Mouse (Mus musculus) MEL-GATA-1-ER (cell line): ENCODE measurements around the gene Tspan33.

ENCODE experiments used
- DNase-seq: peaks from one replicate; pipeline ENCODE4 v3.0.0-alpha.2; 2012; ENCODE audit warnings: low read depth; ENCODE audit errors: extremely low read depth

Tspan33 gene

GRCm38 (mm10) chr6:29693953-29694352 is at the start of gene Tspan33:
Tspan33 (plus strand) TSS chr6:29694222.
- DNase-seq, result peak; percentile 60

- DNase-seq, result peak; percentile 79
These were observed 44.4 kb upstream of the Tspan33 start for GRCm38 (mm10) chr6:29649494-29650169.

DNA sequence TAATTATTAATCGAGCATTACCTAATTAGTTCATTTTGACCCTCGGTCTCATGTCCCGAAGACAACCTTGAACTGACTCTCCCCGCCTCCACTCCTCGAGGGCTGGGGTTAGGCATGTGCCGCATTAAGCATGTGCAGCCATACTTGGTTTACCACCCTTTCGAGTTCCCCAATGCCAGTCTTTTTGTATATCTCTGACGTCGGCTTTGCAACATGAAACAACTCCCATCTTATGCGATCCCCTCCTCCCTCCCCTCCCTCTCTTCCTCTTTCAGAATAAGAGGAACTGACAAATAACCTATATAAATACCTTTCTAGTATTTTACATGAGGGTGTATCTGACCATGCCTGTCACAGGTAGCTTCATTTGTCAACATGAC is 43.9 kb upstream of the Tspan33 start:
- peak; percentile 76 for DNase-seq

GRCm38 (mm10) chr6:29653271-29653670 is 40.8 kb upstream of the Tspan33 start:
- no peak for DNase-seq

- no peak for DNase-seq
These were observed 35.2 kb upstream of the Tspan33 start for GRCm38 (mm10) chr6:29658626-29659475.

DNA sequence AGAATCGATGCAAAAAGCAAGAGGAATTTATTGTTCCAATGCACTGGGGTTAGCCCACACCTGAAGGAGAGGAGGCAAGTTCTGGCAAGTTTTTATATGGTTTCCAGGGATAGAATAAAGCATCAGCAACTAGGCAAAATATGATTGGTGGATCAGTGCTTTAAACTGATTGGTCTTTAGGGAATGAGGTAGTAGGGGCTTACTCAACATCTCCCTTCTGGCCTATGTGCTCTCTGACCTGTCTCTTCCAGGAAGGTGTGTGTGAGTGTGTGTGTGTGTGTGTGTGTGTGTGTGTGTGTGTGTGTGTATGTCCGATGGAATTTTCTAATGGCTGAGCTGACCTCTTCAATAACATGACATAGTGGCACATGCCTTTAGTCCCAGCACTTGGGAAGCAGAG is 34.1 kb upstream of the Tspan33 start:
- no peak for DNase-seq

GRCm38 (mm10) chr6:29660662-29661307 is 33.2 kb upstream of the Tspan33 start:
- no peak for DNase-seq

DNA sequence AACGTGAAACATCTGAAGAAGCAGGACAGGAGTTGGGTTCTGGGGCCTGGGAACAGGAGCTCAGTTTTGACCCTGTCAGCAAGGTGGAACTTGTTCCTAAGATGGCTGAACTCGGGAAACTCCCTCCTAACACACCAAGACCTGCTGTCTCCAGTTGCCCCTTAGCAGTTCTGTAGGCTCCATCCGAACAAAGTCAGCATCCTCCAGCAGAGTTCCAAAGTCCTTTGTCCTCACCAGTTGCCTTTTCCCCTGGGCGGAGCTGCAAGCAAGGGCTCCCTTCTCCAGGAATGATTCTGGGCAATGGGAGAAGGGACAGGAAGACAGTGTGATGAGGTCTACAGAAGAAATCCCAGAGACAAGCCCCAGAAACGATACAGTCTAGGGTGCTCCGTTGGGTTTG is 26.8 kb upstream of the Tspan33 start:
- no peak for DNase-seq

GRCm38 (mm10) chr6:29671741-29672140 is 22.3 kb upstream of the Tspan33 start:
- DNase-seq, result no peak

DNA sequence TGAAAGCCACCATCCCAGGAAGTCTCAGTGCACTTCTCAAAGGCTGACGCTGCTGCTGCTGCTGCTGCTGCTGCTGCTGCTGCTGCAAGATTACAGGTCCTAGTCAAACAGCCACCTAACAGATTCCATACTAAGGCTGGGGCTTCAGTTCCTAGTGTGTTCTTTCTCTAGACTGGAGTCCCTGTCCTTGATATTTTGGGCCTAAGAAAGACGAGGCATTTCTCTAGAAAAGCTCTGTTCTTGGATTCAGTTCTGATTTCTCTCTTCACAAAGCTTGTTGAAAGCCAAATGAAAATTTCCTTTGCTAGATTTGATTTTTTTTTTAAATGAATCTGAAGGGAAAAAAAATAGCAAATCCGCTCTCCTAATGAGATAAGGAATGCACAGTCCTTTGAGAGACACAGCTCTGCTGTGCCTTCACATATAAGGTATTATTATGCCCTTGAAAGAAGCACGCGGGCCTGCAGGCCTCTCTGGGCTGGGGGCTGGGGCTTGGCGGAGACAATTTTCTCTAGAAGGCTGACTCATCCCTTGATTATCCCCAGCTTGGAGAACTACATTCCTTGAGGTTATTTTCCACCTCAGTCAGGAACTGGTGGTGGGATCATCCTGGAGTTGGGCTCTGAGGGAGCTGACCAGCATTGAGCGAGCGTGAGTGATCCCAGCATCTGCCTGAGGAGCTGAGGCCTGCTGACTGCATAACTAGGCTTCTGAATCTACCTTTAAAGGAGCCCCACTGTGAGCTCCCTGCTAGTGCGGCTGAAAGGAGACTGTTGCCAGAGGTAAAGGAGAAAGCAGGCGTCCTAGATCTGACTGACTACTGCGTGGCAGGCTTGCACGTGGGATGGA is 21.2 kb upstream of the Tspan33 start:
- no peak for DNase-seq

- no peak for DNase-seq
These were observed 20.3 kb upstream of the Tspan33 start for GRCm38 (mm10) chr6:29673739-29674138.

- DNase-seq, result peak; percentile 43
These were observed 14.0 kb upstream of the Tspan33 start for GRCm38 (mm10) chr6:29679947-29680550.

- no peak for DNase-seq
These were observed 12.2 kb upstream of the Tspan33 start for GRCm38 (mm10) chr6:29681853-29682252.

DNA sequence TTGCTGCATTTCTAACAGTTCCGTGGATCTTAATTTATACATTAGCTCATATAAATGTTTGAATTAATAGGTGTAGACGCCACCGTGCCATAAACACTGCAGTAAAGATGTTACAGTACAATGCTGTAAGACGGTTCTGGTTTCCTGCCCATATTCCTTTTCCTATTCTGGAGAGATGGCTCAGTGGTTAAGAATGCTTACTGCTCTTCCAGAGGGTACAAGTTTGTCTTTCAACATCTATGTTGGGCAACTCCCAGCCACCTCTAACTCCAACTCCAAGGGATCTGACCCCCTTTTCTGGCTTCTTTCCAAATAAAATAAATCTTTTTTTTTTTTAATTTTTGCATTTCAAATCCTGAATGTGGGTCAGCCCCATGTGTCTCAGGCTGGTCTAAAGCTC is 9.3 kb upstream of the Tspan33 start:
- DNase-seq, result no peak

DNA sequence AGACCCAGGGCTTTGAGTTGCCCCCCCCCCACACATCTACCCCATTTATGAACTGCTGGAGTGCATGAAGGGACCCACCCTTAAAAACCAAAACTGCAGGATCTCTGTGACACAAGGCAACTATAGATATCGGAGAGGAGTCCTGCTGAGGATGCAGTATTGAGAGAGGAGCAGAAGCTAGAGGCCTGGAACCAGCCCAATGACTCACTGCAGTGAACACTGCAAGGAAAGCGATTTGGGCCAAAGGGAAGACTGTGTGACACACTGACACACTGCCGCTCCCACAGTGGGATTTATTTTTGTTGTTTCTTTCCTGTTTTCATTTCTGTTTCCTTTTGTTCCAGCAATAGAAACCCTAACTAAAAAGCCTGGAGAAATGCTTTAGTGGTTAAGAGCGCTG is 8.1 kb upstream of the Tspan33 start:
- DNase-seq, result no peak

GRCm38 (mm10) chr6:29689458-29689857 is 4.6 kb upstream of the Tspan33 start:
- no peak for DNase-seq

- DNase-seq, result no peak
These were observed 610 bp downstream of the Tspan33 start for GRCm38 (mm10) chr6:29694375-29695289.

DNA sequence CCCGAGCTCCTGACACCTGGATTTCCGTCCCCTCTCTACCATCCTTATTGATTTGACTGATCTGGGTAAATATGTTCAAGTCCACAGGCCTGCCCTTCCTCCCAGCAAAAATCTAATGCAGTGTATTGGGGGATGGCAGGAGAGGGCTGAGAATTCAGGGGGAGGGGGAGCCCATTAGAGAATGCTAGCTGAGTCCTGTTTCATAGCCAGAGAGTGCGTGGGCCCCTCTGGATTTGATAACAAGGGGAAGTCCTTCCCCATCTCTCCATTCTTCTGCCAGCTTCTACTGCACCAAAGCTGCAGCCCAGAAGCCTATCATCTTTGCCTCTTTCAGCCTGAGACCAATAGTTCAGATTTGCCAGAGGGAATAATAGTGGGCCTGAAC is 1.3 kb downstream of the Tspan33 start:
- DNase-seq, result peak; percentile 51

DNA sequence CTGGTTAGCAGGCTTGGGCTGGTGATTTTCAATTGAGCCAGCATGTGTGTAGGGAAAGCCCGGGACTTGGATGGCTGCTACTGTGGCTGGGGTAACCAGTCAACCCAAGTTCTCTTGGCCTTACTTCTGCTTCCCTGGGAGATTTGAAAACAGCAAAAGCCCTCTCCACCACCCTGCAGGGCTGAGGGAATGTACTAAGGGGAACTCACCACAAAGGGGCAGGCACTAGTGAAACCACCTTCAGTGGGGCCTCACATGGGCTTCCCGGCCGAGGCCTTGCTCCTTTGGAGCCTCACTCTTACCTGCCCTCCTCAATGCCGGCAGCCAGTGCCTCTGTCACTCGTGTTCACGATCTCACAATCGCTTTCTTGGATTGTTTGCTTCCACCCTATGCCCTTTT is 2.0 kb downstream of the Tspan33 start:
- peak; percentile 72 for DNase-seq

- DNase-seq, result no peak
These were observed 3.1 kb downstream of the Tspan33 start for GRCm38 (mm10) chr6:29697139-29697538.
